Mouse (Mus musculus) liver, embryonic 12.5 days (tissue): Measurements from ENCODE around the gene Tmco4. TPM values are rescaled to one million over a fixed set of nuclear protein-coding genes. Genes with fewer than 3 reads are reported as not detected.

Experiments used
- ATAC-seq: fragments of 200-750 bp; cut with Nextera tagmentation; 2 replicates; pipeline ENCODE4 v1.8.0; 2017; ENCODE audit warnings: moderate number of reproducible peaks, mild to moderate bottlenecking, moderate library complexity
- H3K27ac ChIP-seq: fragments of 300-500 bp; sonication (generic); 2 replicates; pipeline ENCODE4 v1.5.1; 2016; ENCODE audit warnings: mild to moderate bottlenecking
- H3K27me3 ChIP-seq: fragments of 300-500 bp; sonication (generic); replicated peaks from 2 replicates; pipeline ENCODE4 v1.6.1; 2016; ENCODE audit warnings: mild to moderate bottlenecking, moderate library complexity
- H3K36me3 ChIP-seq: fragments of 300-500 bp; sonication (generic); 2 replicates; pipeline ENCODE4 v1.6.1; 2016; ENCODE audit warnings: mild to moderate bottlenecking, moderate library complexity
- H3K4me1 ChIP-seq: fragments of 300-500 bp; sonication (generic); 2 replicates; pipeline ENCODE4 v1.6.1; 2016
- H3K4me2 ChIP-seq: fragments of 300-500 bp; sonication (generic); 2 replicates; pipeline ENCODE4 v1.6.1; 2016; ENCODE audit warnings: mild to moderate bottlenecking, moderate library complexity
- H3K4me3 ChIP-seq: fragments of 300-500 bp; sonication (generic); 2 replicates; pipeline ENCODE4 v1.5.1; 2016; ENCODE audit warnings: mild to moderate bottlenecking, moderate library complexity
- H3K9ac ChIP-seq: fragments of 300-500 bp; sonication (generic); 2 replicates; pipeline ENCODE4 v1.6.1; 2016; ENCODE audit warnings: mild to moderate bottlenecking, moderate library complexity
- H3K9me3 ChIP-seq: fragments of 300-500 bp; sonication (generic); replicated peaks from 2 replicates; pipeline ENCODE4 v1.6.1; 2016; ENCODE audit warnings: mild to moderate bottlenecking, moderate library complexity
- WGBS: fragments of 180-500 bp; shearing (Covaris S2); methylation state at CpG from one replicate; pipeline ENCODE4 v1.1.7; 2016; ENCODE audit not compliant: insufficient replicate concordance; 5-methylcytosine and 5-hydroxymethylcytosine counted together
- polyA plus RNA-seq: library from polyadenylated mRNA; unstranded; fragments of >200 nt; fragmentation: Nextera tagmentation; extraction: Ambion mirVana; gene quantifications from 2 replicates; pipeline ENCODE4 v1.2.1, GENCODE M21; 2016

The Tmco4 gene
- polyA plus RNA-seq, 1 experiment from 2014 or later: 2.5 TPM

DNA sequence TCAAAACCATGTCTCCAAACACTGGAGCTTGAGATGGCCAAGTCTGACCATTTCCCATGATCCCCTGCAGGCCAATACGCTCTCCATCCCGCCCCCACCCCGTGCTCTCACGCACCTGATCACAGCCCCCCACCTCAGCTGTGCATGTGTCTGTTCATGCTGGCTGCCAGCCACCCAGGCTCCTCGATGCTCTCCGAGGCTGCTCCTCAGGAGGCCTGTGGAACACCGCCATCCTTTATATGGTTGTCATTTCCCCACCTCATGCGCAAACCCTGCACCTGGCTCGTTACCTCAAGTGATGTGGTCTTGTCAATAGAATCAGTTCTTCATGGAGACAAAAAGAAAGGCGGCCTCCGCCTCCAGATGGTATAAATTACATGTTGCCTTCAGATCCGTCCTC is 59.8 kb downstream of the Tmco4 start:
- Histone ChIP-seq H3K4me3 (no peak overlapping the region), H3K27ac (no peak overlapping the region), H3K27me3 (no peaks in the 10 kb centered on the region), H3K9me3 (peaks cover 8% of the 10 kb centered on the region; the same call in 1 of the 2 replicates), H3K4me1 (no peaks in the 10 kb centered on the region), H3K4me2 (no peak overlapping the region), H3K36me3 (no peaks in the 10 kb centered on the region), H3K9ac (no peak overlapping the region)
- WGBS: 67% methylated on average over 12 of the region's 12 CpGs
- no peak for ATAC-seq

DNA sequence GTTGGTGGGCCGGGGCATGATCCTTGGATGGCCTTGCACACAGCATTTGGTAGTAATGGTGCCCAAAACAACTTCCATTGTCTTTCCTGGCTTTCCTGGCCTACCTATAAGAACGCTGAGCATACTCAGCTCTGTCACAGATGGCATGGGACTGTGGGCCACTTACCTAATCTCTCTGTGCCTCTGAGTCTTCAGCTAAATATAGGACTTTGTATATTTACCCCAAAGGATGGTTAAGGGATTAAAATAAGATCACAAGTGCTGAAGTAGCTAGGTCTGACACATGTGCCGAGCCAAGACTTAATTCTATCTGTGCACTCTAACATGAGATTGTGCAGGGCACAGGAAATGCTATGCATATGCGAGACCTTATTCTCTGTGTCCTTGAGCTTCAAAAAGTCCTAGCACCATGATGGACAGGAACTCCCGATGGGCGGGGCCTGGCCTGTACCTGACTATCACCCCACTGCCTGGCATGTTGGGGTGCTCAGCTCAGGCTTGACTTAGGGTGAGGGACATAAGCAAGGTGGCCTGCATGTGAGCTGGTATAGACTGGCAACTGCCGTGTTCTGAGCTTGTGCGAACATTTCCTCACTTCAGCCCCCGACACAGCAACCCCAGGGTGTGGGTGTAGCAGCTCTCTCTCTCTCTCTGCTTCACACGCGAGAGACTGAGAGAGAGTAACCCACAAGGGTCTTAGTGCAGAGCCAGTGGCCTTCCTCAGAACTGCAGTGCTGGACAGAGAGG is 60.7 kb downstream of the Tmco4 start:
- Histone ChIP-seq H3K4me3 (no peak overlapping the region), H3K4me2 (no peak overlapping the region), H3K27me3 (no peaks in the 10 kb centered on the region), H3K9me3 (peaks cover 8% of the 10 kb centered on the region; the same call in 1 of the 2 replicates), H3K27ac (no peak overlapping the region), H3K4me1 (no peaks in the 10 kb centered on the region), H3K9ac (no peak overlapping the region), H3K36me3 (no peaks in the 10 kb centered on the region)
- no peak for ATAC-seq
- 68% methylated on average over 11 of the region's 11 CpGs for WGBS

DNA sequence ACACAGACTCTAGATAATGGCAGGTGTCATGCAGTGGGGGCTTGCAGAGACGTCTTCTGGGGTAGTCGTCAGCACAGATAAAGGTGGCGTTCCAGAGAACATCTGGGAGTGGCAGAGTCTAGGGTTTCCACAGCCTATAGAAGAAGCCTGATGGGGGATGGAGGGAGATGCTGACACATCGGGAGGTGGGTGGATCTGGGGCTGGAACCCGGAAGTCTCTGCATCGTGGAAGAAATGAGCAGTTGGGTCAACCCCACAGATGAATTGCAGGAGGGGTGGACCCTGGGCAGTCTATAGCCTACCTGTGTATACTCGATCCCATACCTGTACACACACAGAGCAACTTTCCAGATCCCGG is 61.3 kb downstream of the Tmco4 start:
- Histone ChIP-seq H3K36me3 (no peaks in the 10 kb centered on the region), H3K4me3 (no peak overlapping the region), H3K4me2 (no peak overlapping the region), H3K27ac (no peak overlapping the region), H3K27me3 (0 out of 2 replicates have a peak, but pooled peaks cover 2% of the 10 kb centered on the region), H3K9ac (no peak overlapping the region), H3K4me1 (no peaks in the 10 kb centered on the region), H3K9me3 (peaks cover 8% of the 10 kb centered on the region; the same call in 1 of the 2 replicates)
- no peak for ATAC-seq
- WGBS: 64% methylated on average over 8 of the region's 8 CpGs

DNA sequence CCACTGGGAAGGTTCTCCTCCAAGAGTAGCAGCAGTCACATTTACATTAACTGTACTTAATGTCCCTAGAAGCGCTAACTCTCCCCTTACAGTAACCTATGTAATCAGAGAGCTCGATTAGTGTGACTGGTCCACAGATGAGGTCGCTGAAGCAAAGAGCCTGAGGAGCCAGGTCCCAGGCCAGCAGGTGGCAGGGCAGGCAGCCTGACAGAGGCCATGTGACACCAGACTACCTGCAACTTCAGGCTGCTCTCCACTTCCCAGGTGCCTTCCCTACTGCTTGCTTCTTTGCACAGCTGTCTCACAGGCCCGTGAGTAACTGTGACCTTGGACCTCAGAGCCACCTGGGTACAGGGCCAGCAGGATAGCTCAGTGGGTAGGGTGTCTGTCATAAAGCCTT is 61.9 kb downstream of the Tmco4 start:
- no peak for ATAC-seq
- WGBS: 36% methylated on average over 4 of the region's 4 CpGs

DNA sequence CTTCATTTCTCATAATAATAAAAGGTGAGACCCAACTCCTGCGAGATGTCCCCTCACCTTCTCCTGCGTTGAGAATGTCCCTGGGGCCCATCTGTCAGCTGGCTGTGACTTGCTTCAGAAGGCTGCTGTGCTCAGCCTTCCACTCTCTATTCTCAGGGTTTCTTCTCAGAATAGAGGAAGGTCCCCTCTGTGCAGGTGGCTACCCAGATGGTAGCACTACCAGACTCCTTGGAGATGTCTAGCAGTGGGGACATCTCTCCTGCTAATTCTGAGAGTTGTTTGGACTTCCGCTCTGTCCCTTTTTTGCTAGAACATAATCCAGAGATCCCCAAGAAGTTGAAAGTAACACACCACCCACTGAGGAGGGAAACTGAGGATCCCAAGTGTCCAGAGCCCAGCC is 62.3 kb downstream of the Tmco4 start:
- no peak overlapping the region for H3K4me2 ChIP-seq
- H3K9me3 ChIP-seq: peaks cover 8% of the 10 kb centered on the region; the same call in 1 of the 2 replicates
- 76% methylated on average over 3 of the region's 3 CpGs for WGBS
- no peak for ATAC-seq
- no peak overlapping the region for H3K9ac ChIP-seq
- H3K27ac ChIP-seq: no peak overlapping the region
- H3K27me3 ChIP-seq: peaks cover 11% of the 10 kb centered on the region
- no peaks in the 10 kb centered on the region for H3K4me1 ChIP-seq
- H3K4me3 ChIP-seq: no peak overlapping the region
- no peaks in the 10 kb centered on the region for H3K36me3 ChIP-seq

More for the DNA sequence above, 61.9 kb downstream of the Tmco4 start:
- no peaks in the 10 kb centered on the region for H3K36me3 ChIP-seq
- peaks cover 7% of the 10 kb centered on the region for H3K27me3 ChIP-seq
- H3K4me3 ChIP-seq: no peak overlapping the region
- H3K4me1 ChIP-seq: no peaks in the 10 kb centered on the region
- no peak overlapping the region for H3K27ac ChIP-seq
- peaks cover 8% of the 10 kb centered on the region; the same call in 1 of the 2 replicates for H3K9me3 ChIP-seq
- no peak overlapping the region for H3K9ac ChIP-seq
- no peak overlapping the region for H3K4me2 ChIP-seq

DNA sequence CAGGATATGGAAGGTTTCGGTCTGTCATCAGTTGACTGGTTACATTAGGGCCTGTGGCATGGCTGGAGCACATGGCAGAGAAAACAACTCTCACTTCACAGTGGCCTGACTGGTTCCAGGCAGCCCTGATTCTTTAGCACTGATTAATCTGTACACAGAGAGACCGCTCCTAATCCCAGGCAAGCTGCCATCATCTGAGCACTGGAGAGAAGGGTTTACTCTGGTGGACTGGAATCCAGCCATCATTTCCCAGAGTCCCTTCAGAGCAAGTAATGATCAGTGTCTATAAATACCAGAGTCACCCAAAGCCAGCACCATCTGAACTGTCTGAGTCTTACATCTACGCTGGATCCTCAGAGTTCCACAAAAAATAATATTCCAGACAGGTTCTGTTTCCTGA is 63.1 kb downstream of the Tmco4 start:
- Histone ChIP-seq H3K36me3 (no peaks in the 10 kb centered on the region), H3K9me3 (peaks cover 8% of the 10 kb centered on the region; the same call in 1 of the 2 replicates), H3K4me2 (no peak overlapping the region), H3K4me1 (no peaks in the 10 kb centered on the region), H3K27me3 (peaks cover 19% of the 10 kb centered on the region), H3K4me3 (no peak overlapping the region), H3K9ac (no peak overlapping the region), H3K27ac (no peak overlapping the region)
- ATAC-seq: no peak
- 81% methylated on average over 3 of the region's 3 CpGs for WGBS

DNA sequence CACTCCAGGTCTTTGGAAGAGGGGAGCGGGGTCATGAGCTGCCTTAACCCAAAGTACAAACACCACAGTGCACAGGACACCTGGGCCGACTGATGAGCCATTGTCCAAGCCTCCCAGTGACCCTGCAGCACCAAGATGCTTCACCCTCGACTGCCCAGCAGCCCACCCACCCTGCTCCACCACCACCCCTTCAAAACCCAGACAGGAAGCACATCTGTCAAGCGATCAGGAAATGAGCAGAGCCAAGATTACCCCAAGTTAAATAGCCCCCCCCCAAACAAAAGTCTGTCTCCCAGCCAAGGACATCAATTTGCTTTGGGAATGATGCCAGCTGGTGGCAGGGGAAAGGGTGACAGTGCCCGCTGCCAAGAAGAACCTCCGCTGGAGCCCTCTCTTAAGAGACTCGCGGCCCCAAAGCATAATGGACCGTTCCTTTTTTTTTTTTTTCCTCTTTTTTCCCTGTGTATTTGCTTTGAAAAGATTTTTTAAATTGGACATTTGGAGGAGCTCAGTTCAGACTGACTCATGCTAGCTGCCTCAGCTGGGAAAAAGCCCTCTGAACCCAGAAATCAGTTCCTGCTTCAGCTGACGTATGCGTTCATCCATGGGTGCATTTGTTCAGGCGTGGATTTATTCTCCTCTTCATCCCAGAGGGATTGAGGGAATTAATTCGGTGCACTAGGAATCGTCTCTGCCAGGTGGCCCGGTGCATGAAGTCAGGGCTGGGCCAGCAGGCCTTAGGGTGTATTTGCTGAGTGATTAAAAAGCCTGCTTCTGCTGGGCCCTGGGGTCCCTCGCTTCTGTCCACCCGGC is 65.3 kb downstream of the Tmco4 start:
- ATAC-seq: no peak
- Histone ChIP-seq H3K4me1 (no peaks in the 10 kb centered on the region), H3K36me3 (no peaks in the 10 kb centered on the region), H3K4me3 (no peak overlapping the region), H3K27me3 (peaks cover 29% of the 10 kb centered on the region), H3K9me3 (peaks cover 8% of the 10 kb centered on the region; the same call in 1 of the 2 replicates), H3K9ac (no peak overlapping the region), H3K4me2 (no peak overlapping the region), H3K27ac (no peak overlapping the region)
- WGBS: 66% methylated on average over 17 of the region's 17 CpGs

DNA sequence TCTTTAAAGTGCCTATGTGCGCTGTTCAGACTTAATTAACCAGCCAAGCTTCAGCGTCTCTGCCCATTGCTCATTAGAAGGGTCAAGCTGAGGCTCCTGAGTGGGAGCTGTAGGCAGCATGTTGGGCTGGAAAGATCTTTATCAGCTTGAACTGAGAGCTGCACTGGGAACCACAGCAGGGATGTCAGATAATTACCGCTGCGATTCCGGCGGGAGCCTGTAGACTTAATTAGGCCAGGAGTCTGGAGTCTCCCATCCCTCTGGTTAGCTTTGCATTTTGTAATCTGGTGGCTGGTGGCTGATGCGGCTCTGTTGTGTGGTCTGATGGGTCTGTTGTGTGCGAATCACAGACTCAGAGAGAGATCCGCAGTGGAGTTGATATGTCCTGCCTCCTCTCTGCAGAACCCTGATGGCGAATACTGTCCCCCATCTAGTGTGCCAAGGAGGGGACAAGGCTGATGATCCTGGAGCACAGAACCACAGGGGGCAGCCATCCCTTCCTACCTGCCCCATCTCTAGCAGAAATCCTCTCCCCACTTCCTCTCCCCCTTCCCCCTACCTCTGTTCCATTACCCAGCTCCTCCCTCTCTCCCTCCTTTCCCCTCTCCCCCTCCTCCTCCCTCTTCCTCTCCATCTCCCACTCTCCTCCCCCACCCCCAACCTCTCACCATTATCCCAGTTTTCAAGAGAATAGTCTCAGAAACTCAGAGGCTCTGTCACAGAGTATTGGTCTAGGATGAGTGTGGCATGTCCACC is 67.6 kb downstream of the Tmco4 start:
- Histone ChIP-seq H3K27me3 (peaks cover 29% of the 10 kb centered on the region), H3K4me2 (no peak overlapping the region), H3K4me1 (no peaks in the 10 kb centered on the region), H3K36me3 (no peaks in the 10 kb centered on the region), H3K9me3 (peaks cover 15% of the 10 kb centered on the region; the same call in 1 of the 2 replicates), H3K9ac (no peak overlapping the region), H3K27ac (no peak overlapping the region), H3K4me3 (no peak overlapping the region)
- 5% methylated on average over 10 of the region's 10 CpGs for WGBS
- ATAC-seq: no peak

DNA sequence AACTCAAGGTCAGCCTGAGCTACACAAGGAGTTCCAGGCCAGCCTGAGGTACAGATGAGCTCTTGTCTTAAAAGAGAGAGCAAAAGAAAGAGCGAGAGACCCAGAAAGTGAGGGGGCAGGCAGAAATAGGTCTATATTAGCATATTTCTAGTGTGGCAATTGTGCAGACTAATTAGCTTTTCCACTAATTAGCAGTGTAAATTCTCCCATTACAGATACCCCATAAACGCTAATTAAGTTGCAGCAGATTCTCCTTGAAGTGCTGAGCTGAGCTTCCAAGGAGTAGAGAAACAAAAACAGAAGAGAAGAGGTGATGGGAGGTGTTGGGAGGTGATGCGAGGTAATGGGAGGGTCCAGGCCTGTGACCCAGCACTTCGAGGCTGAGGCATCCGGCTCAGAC is 69.9 kb downstream of the Tmco4 start:
- 57% methylated on average over 5 of the region's 5 CpGs for WGBS
- ATAC-seq: no peak
- Histone ChIP-seq H3K9ac (no peak overlapping the region), H3K27ac (no peak overlapping the region), H3K4me2 (no peak overlapping the region), H3K27me3 (peaks cover 29% of the 10 kb centered on the region), H3K4me1 (no peaks in the 10 kb centered on the region), H3K9me3 (peaks cover 8% of the 10 kb centered on the region; the same call in 1 of the 2 replicates), H3K4me3 (no peak overlapping the region), H3K36me3 (no peaks in the 10 kb centered on the region)

DNA sequence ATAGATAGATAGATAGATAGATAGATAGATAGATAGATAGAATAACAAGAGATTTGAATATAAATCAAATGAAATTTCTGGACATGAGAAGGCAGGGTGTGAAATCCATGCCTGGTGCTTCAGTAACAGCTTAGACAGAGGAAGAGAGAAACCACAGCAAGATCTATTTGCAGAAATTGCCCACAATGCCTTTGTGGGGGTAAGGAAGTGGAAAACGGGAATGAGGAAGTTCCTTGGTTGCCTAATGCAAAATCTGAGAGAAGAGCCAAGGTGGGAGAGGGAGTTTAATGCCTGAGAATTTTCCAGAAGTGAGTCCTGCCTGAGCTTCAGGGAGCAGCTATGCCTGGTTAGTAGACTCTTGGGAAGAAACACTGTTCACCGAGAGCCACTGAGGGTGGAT is 70.9 kb downstream of the Tmco4 start:
- no peak overlapping the region for H3K9ac ChIP-seq
- WGBS: 52% methylated on average over 2 of the region's 2 CpGs

DNA sequence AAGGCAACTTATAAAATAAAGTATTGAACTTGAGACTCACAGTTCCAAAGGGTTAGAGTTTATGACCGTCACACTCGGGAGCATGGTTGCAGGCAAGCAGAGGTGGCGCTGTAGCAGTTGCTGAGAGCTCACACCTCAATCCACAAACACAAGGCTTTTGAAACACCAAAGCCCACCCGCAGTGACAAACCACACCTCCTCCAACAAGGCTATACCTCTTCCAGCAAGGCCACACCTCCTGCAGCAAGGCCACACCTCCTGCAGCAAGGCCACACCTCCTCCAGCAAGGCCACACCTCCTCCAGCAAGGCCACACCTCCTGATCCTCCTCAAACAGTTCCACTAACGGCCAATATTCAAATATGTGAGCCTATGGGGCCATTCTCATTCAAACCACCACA is 71.9 kb downstream of the Tmco4 start:
- H3K27ac ChIP-seq: no peak overlapping the region
- H3K27me3 ChIP-seq: peaks cover 22% of the 10 kb centered on the region
- ATAC-seq: no peak
- H3K36me3 ChIP-seq: no peaks in the 10 kb centered on the region
- peaks cover 8% of the 10 kb centered on the region; the same call in 1 of the 2 replicates for H3K9me3 ChIP-seq
- no peak overlapping the region for H3K4me3 ChIP-seq
- 72% methylated on average over 5 of the region's 5 CpGs for WGBS
- H3K4me2 ChIP-seq: no peak overlapping the region
- H3K4me1 ChIP-seq: no peaks in the 10 kb centered on the region
- H3K9ac ChIP-seq: no peak overlapping the region

More for the DNA sequence above, 70.9 kb downstream of the Tmco4 start:
- Histone ChIP-seq H3K9me3 (peaks cover 8% of the 10 kb centered on the region; the same call in 1 of the 2 replicates), H3K4me2 (no peak overlapping the region), H3K4me1 (no peaks in the 10 kb centered on the region), H3K27me3 (peaks cover 29% of the 10 kb centered on the region), H3K4me3 (no peak overlapping the region), H3K36me3 (no peaks in the 10 kb centered on the region), H3K27ac (no peak overlapping the region)
- ATAC-seq: no peak
